Mouse (Mus musculus) myocyte (in vitro differentiated cells): ENCODE results near the gene Srrm3.

ENCODE experiments used
- CEBPB ChIP-seq: IDR thresholded peaks from 2 replicates; pipeline ENCODE4 v1.6.1; 2011; ENCODE audit warnings: mild to moderate bottlenecking, moderate library complexity; ENCODE audit not compliant: poor library complexity, insufficient read depth, severe bottlenecking
- MAX ChIP-seq: IDR thresholded peaks from one replicate; pipeline ENCODE4 v1.6.1; 2011; ENCODE audit warnings: low read depth, mild to moderate bottlenecking, control low read depth
- MYOD1 ChIP-seq, 3 experiments: IDR thresholded peaks; one replicate each; pipeline ENCODE4 v1.6.1; 2011; ENCODE audit warnings: control low read depth in 2 of 3, low read depth in 2 of 3, mild to moderate bottlenecking in 2 of 3, moderate library complexity in 1 of 3; ENCODE audit not compliant: insufficient read length in 2 of 3, control insufficient read depth in 1 of 3
- MYOG ChIP-seq, 3 experiments: IDR thresholded peaks; one replicate each; pipeline ENCODE4 v1.6.1; 2011; ENCODE audit warnings: control low read depth in 2 of 3, low read depth in 2 of 3, mild to moderate bottlenecking in 2 of 3; ENCODE audit not compliant: insufficient read length in 2 of 3, control insufficient read depth in 1 of 3, insufficient read depth in 1 of 3
- POLR2A ChIP-seq: IDR thresholded peaks from one replicate; pipeline ENCODE4 v1.6.1; 2011; ENCODE audit warnings: low read depth, mild to moderate bottlenecking, control low read depth, moderate library complexity; ENCODE audit not compliant: insufficient read length
- POLR2AphosphoS2 ChIP-seq: IDR thresholded peaks from one replicate; pipeline ENCODE4 v1.6.1; 2011; ENCODE audit warnings: low read depth, control low read depth; ENCODE audit not compliant: insufficient read length
- TCF12 ChIP-seq: IDR thresholded peaks from one replicate; pipeline ENCODE4 v1.6.1; 2011; ENCODE audit warnings: mild to moderate bottlenecking, control low read depth; ENCODE audit not compliant: poor library complexity, insufficient read depth, severe bottlenecking

DNA sequence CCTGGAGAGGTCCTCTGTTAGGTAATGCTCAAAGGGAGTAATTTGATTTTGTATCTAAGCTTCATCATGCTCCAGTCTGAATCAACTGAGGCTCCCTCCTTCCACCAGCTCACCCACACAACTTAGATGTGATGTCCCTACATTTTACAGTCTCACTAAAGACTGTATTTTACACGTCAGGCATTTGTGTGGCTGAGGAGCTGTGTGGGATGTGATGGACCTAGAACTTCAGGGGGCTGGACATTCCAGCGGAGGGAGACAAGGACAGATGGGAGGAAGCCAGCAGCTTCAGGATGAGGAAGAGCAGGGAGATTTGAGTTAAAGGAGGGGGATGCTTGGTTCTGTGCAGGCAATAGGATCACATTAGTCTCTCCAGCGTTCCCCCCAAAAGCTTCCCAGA lies 41.2 kb downstream of the Srrm3 start:
- TF ChIP-seq CEBPB (no peak), POLR2A (no peak), MYOG (IDR thresholded peaks at IDR 0.05; ENCODE audit: control insufficient read depth in 1 of 3, insufficient read depth in 1 of 3, insufficient read length in 2 of 3, low read depth in 2 of 3) (no peak), POLR2AphosphoS2 (no peak), MYOD1 (IDR thresholded peaks at IDR 0.05; ENCODE audit: control insufficient read depth in 1 of 3, insufficient read length in 2 of 3, low read depth in 2 of 3) (no peak), MAX (no peak), TCF12 (no peak)
